Mouse (Mus musculus) gastrocnemius, postnatal 10 days (tissue): Measurements from ENCODE around the gene Mapkapk2. TPM values are rescaled to one million over a fixed set of nuclear protein-coding genes. Genes with fewer than 3 reads are reported as not detected.
"Not testable (repeated sequence)": the region's sequence is repeated elsewhere in the genome, so short reads cannot be mapped to it uniquely, and the experiment has no call there.

ENCODE experiments used
- DNase-seq: peaks from one replicate; pipeline ENCODE4 v3.0.0; 2021; ENCODE audit warnings: mixed read lengths
- total RNA-seq, 2 experiments: library from RNA; stranded (reverse); gene quantifications; 2 replicates each; pipeline ENCODE4 v1.2.3; 2021

Mapkapk2 gene
- total RNA-seq, 2 experiments from 2014 or later, result 171 to 177 TPM

DNA sequence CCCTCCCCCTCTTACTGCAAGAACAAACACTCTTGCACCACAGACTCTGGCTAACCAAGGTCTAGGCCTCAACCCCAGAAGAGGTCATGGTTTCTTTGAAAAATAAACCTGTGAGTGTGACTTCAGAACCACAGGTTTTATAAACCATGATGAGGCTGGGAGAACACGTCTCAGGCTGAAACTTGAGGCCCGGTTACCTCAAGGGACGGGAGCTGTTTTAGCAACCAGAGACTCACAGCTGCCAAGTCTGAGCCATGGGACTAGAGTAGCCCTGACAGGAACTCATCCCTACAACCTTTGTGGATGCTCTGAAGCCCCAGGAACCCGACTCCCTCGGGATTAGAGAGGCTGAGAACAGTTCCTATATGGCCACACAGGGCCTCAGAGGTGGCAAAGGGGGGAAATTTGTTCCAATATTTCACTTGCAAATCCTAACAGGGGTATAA is 48.2 kb downstream of the Mapkapk2 start:
- no peak for DNase-seq

DNA sequence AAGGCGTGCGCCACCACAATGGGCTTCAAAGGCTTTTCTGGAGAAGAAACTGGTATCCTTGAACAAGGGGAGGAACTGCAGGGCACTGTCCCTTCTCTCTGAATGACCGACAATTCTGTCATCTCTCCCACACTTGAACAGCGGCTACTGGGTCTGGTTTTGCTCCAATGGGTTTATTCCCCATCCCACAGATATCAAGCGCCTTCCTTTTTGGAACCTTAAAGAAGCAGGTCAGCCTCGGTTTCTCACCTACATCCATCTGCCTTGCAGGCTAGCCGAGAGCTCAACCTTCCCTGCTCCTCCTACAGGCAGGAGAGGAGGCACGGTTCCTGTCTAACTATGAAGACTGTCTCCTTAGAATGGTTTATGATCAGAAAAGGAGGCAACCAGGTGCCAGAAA is 48.7 kb downstream of the Mapkapk2 start:
- DNase-seq, result no peak

DNA sequence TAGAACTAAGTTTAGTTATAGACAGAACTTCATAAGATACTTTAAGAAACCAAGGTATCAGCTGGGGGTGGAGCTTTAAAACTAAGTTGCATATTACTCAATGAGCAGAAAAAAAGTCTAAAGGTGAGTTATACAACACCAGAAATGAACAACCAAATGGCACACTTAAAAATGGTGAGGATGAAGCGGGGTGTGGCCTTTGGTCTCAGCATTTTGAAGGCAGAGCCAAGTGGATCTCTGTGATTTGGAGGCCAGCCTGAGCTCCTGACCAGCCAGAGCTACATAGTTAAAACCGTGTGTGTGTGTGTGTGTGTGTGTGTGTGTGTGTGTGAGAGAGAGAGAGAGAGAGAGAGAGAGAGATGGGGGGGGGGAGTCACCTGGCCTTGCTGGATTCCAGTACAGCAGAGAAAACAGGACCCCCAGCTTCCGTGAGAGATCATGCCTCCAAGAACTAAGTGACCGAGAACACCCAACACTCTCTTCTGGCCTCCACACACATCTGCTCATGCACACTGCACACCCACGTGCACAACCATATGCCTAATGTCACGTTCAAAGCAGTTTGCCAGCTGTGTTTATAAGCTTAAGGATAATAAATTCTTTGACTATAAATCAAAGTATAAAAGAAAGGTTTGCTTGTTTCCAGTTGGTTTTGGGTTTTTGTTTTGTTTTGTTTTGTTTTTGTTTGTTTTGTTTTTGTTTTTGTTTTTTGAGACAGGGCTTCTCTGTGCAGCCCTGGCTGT is 49.3 kb downstream of the Mapkapk2 start:
- no peak for DNase-seq

DNA sequence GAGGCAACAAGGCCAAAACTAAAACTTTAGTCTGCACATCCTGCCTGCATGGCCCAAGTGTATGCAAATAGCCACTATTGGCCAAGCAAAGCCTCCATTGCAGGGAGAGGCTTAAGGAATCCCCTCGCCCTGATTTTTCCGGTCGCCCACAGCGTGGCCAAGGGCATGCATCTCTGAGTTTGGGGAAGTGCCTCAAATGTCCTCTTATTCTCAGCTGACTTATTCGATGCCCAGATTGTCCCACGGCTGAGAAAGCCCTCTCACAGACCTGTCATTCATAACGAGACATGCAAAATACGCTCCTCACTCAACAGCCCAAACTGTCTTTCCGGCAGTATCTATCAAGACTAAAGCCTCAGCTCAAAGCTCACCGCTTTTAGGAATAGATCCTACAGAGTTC is 51.0 kb downstream of the Mapkapk2 start:
- DNase-seq, result no peak

DNA sequence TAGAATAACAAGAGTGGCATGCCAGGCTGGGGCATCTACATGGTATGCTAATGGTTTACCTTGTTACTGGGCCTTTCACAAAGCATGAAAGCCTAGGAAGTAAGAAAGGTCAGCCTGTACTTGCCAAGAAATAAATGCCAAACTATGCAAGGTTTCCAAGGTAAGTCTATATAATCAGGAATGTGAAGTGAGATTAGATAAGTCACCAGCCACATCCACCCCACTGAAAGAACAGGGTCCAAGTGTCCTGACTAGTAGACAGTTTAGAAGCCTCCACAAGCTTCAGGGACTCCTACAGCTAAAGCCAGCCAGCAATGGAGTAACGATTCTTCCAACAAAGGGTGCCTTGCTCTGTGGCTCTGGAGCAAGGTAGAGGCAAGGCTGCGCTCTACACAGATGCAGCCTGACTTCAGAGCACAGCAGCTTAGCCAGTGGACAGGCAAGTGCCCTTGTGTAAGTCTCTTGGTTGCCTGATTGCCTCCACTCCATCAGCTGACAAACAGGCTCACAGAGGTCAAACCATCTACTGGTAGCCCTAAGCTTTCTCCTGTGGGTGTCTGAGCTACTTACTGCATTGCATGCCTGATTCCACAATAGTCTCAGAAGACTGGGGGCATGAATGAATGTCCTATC is 51.8 kb downstream of the Mapkapk2 start:
- DNase-seq, result no peak

DNA sequence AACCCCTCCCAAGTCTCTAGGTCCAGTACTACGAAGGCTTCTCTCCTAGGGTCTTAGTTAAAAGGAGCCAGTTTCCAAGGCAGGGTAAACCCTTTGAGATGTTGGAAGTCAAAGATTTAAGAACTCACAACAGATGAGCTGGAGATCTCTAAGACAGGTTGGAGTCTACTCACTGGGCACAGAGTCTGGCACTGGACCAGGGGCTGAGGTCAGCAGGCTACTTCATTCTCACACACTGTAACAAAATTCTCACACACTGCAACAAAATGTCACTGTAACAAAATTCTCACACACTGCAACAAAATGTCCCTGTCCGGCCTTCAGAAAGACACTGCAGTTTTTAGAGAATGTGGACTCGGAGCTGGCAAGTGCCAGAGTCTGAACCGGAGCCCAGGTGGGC is 54.0 kb downstream of the Mapkapk2 start:
- DNase-seq, result no peak

DNA sequence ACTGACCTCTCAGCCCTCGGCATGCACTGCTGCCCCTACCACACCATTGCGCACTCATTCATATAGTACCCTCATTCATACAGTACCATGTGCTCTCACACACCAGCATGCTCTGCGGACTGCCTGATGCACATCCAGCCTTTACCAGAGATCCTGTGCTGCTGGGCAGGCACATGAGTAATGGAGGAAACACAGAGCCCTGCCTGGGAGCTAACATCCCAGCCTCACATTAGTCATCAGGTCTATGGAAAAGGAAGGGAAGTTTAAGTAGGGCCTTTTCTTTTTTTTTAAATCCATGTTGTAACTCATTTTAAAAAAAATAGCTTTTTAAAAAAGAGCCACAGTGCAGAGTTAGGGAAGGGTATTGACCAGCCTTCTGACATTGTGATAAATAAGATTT is 54.9 kb downstream of the Mapkapk2 start:
- no peak for DNase-seq

DNA sequence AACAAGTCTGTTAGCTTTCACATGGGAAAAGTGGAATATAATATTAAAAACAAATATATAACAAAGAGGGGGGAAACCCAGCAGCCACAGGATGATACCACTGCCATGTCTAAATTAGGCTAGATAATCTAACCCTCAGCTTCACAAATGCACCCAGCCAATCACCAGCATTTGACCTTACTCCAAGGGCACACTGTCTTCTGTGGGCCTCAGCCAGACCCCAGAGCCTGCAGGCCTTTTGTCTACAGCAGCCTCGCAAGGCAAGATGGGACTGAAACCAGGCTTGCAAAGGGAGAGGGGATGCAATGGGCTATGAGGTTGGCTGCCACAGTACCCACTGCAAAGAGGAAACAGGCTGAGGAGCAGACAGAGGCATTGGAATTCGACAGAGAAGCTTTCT is 55.4 kb downstream of the Mapkapk2 start:
- no peak for DNase-seq

DNA sequence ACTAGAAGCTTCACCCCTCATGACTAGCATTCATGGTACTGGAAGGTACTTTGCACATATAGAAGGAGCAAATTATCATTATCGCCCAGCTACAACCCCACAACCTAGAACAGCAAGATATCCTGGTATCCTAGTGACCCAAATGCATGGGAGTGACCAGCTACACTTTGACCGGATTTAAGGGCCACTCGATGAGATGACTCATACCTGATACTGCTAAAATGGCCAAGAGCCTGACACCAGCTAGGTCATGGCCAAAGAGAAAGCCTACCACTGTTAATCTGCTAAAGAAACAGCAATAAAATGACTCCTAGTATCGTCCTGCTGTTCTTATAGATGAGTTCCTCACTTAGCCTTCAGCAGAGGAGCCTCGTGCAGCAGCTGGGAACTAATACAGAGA is 58.1 kb downstream of the Mapkapk2 start:
- DNase-seq, result no peak

DNA sequence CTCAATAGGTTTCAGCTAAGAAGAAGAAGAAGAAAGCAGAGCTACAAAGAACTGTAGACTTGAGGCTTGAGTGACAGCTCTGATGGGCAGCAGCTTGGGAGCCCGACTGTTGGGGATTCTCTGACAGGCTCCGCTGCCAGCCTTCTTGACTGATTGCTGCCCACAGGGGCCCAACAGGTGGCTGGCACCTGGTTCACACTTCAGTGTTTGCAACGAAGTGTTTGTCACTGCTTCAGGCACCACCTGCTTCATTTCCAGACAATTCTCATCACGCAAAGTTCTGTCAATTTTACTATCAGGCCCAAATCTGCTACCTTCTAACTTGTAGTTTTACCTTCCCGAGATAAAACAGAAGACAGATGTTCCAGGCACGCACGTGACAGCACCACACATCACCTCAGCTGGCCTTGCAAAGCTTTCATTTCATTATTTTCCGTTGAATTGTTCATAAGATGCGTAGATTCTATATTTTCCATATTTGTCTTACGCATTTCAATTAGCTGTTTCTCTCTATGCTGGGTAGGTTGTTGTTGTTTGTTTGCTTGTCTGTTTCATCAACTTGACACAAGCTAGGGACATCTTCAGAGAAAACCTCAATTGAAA is 59.1 kb downstream of the Mapkapk2 start:
- DNase-seq, result no peak

DNA sequence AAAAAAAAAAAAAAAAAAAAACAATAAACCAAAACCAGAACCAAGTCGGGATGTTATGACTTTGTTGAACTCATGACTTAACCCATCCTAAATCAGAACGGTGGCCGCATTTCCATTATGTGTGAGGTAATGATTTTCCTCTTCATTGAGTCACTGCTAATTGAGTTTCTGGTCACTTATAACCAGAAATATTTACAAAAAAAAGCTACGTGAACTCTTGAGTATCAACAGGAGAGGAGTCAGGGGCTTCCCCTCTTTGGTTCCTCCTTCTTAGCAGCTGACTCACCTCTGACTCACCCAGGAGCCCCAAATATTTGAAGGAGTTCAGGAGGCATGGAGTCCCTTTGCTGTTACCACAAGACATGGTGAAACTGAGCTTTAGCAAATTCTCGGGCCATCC is 59.6 kb downstream of the Mapkapk2 start:
- DNase-seq, result no peak

DNA sequence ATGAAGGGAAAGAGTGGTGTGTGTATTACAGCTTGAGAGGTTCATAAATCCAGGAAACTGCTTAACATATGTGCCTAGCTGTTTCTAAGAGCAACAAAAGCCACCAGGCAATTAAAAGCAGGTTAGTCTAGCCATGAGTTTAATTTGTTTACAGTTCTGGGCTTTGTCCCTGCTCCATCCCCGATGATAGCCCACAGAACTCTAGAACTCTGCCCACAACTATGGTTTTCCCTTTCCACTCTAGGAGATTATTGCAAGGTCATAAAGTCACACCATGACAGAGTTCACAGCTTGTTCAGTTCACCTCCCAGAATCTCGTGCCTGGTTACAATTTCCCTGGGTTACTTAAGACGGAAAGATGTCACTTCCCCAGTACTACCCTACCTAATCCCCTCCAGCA is 66.4 kb downstream of the Mapkapk2 start:
- DNase-seq, result no peak

DNA sequence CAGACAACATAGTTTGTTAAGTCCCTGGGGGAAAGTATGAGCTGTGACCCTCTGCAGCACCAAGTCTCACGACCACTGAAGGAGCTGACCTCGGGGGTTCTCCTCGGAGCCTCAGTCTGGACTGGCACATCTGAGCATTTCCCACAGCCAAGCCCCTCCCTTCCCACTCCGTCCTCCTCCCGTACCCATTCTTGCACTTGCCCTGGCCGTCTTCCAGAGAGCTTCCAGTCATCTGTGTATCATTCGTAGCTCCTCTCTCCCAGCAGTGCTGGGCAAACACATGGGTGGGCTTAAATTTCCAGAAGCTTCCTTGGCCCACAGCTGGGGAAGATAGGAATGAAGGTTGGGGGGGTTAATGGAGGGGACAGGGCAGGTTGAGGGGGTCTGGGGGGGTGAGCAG is 67.4 kb downstream of the Mapkapk2 start:
- no peak for DNase-seq

DNA sequence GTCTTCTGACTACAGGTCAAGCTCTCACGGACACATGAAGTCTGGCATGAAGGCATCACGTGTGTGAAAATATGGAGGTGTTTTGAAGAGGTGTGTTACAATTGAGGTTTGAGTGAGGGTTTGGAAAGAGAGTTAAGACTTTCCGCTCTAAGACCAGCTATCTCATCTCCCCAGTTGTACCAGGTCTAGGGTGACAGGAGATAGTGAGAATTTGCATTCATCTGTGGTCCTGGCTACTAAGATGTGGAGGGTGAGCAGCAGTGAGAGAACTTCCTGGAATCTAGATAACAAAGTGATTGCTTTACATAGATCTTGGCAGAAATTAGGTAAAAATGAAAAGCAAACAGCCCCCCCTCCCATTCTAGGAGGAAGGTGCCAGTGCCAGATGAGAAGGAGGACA is 68.4 kb downstream of the Mapkapk2 start:
- no peak for DNase-seq

DNA sequence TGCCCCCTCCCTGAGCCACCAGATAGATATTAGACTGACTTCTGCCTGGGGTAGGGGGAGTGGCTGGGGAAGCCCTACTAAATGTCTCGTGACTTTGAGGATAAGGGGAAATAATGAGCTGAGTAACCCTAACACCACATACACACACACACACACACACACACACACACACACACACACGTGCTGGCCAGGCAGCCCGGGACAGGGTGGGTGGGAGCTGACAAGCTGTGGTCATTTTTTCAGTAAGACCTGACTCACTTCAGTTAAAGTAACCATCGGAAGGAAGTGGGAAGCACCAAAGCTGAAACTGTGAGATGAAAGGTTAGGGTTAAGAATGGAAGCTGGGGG is 71.8 kb downstream of the Mapkapk2 start:
- no peak for DNase-seq

DNA sequence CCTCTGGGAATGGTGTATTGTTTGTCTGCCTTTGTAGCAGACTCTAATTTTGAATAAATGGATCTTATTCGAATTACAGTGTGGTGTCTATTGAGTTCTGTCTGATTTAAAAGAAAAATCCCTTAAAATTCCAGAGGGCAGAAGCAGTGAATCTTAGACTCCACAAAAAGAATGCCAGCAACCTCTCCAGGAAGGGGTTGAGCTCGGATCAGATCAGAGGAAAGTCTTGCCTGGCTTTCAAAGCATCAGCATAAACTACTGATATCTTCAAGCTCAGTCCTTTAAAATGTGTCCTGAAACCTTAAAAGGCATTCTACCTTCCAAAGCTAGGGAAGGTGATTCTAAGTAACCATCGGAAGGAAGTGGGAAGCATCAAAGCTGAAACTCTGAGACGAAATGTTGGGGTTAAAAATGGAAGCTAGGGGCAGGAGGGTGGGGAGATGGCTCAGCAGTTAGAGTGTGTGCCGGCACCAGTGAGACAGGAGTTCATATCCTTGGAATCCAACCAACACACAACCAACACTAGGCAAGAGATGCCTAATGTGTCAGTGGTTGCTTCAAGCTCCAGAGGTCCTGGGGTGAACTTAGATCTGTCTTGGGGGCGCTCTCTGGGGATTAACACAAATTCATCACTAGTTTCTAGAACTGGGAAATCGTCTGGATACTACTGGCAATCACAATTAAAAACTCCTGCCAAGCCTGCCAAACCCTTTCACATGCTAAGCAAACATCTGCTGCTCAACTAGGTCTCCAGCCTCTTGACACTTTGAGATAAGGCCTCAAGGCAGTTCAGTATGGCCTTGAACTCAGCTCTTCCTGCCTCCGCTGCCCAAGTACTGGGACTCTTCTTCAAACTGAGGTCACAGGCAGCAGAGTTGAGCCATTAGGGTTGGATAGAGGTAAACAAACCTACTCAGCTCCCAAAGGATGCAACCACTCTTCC is 72.5 kb downstream of the Mapkapk2 start:
- DNase-seq, result no peak

DNA sequence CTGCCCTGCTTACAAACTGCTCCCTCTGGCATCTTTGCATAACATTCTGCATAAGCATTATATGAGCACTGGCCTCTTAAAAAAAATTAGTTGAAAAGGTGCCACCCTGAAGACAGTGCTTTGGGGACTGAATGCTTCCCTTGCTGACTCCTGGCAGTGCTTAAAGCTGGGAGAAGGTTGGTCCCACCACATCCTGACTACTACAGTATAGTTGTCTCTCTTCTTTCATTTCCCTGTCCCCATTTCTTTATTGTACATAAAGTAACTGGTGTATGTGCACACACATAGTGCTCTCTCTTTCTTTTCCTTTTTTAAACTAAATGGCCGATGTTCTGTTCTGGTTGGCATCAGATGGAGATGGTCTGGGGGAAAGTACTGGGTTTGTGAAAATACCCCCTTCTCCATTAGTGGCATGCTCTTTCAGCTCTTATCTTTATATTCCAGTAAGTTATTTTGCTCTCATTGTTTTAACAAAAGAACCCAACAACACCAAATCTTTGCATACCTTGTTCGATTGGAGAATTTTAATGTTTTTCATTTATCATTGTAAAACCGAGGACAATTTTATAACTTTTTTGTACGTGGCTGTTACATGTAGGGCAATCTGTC is 74.3 kb downstream of the Mapkapk2 start:
- DNase-seq, result not testable (repeated sequence)

DNA sequence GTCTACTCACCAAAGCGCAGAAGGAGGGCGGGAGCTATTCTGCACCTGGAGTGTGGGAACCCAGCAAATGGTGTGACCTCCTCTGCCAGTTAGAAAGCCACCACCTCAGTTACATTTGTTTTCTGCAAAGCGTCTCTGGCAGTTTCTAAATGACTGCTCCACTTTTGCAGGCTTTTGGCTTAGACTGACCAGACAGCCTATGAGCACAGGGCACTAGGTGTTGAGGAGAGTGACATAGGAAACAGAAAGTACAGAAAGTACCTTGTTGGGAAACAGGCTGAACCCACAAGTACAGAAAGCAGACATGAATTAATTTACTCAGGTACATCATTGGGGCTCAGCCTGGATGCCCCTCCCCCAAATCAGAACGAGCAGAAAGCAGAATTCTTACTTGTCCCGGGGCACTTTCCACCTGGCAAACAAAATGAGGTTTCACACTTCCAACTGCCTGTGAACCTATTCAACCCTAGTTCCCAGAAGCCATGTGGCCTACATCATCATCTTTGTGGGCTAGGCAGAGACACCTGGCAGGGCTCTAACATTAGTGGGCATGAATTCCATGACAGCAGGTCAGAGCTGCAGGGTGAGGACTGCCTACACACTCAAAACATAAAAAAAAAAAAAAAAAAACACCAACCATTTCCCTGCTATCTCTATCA is 74.9 kb downstream of the Mapkapk2 start:
- DNase-seq, result no peak

DNA sequence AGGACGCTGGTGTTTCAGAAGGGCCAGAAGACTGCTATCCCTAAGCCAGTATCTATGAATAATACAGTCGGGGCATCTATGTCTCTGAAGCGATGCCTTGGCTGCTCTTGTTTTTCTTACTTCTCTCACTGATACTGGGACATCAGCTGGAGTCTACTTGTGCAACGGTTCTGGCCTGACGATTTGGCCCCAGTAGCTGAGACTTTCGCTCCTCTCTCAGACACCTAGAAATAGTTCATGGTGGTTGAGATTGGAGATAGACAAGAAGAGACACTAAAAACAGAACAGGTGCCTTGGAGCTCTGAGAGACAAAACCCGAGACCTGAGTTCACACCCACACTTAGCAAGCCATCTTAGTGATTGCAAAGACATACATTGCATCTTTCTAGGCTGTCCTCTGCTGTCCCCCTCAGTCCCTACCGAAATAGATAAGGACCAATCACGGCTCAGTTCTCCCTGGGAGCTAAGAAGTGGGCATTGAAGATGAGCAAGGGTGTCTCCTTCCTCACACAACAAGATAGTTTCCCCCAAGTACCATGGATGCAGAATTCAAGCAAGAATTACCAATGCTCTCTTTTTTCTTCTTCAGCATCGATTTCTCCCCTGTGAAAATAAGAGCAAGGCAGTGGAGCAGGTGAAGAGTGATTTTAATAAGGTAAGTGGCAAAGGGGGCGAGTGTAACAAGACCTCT is 75.6 kb downstream of the Mapkapk2 start:
- DNase-seq, result no peak

DNA sequence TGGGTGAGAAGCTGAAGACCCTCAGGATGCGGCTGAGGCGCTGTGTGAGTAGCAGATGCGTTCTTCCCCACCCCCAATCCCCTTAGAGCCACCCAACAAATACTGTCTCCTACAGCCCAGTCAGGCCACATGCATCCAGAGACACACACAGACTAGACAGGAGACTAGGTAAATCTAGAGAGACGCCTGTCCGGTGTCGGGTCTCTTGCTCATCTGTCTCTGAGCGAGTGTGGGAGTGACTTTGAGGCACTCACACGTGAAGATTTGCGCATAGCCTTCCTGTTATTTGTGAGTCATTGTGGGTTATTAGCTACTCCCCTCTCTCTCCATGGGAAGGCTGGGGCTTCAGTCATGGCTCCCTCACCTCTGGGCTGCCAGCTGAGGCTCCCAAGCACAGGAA is 76.2 kb downstream of the Mapkapk2 start:
- DNase-seq, result no peak
